Mouse (Mus musculus): ENCODE data around the gene Fancd2. TPM values are rescaled to one million over a fixed set of nuclear protein-coding genes. Genes with fewer than 3 reads are reported as not detected.

The Fancd2 gene
- polyA plus RNA-seq, 1 experiment from 2014 or later = 13.9 TPM

GRCm38 (mm10) chr6:113502801-113503200 lies 28.7 kb upstream of the Fancd2 start:
- no peaks in the 10 kb centered on the region for H3K36me3 ChIP-seq
- DNase-seq (ENCODE audit: low spot score) = no peak
- H3K4me1 ChIP-seq = peaks cover 11% of the 10 kb centered on the region
- H3K27me3 ChIP-seq (ENCODE audit: insufficient read depth, poor library complexity, severe bottlenecking) = peaks cover 45% of the 10 kb centered on the region
- no peak overlapping the region for H3K4me3 ChIP-seq
- no peaks in the 10 kb centered on the region for H3K9me3 ChIP-seq
- H3K27ac ChIP-seq = no peak overlapping the region
- WGBS = 74% methylated on average over 2 of the region's 2 CpGs

- DNase-seq (ENCODE audit: low spot score) = no peak
- Histone ChIP-seq H3K4me1 (peaks cover 13% of the 10 kb centered on the region), H3K4me3 (no peak overlapping the region), H3K36me3 (no peaks in the 10 kb centered on the region), H3K9me3 (no peaks in the 10 kb centered on the region), H3K27me3 (ENCODE audit: insufficient read depth, poor library complexity, severe bottlenecking) (peaks cover 26% of the 10 kb centered on the region), H3K27ac (no peak overlapping the region)
- WGBS = 76% methylated on average over 1 of the region's 1 CpGs
These were observed 25.8 kb upstream of the Fancd2 start for GRCm38 (mm10) chr6:113505689-113506088.

- Histone ChIP-seq H3K36me3 (peaks cover 6% of the 10 kb centered on the region; the same call in 1 of the 2 replicates), H3K9me3 (no peaks in the 10 kb centered on the region), H3K4me3 (no peak overlapping the region), H3K27me3 (ENCODE audit: insufficient read depth, poor library complexity, severe bottlenecking) (peaks cover 11% of the 10 kb centered on the region), H3K27ac (no peak overlapping the region), H3K4me1 (peaks cover 5% of the 10 kb centered on the region; the same call in 1 of the 2 replicates)
- DNase-seq (ENCODE audit: low spot score) = no peak
These were observed 24.4 kb upstream of the Fancd2 start for GRCm38 (mm10) chr6:113507130-113507529.

GRCm38 (mm10) chr6:113508272-113508946 lies 23.1 kb upstream of the Fancd2 start:
- DNase-seq (ENCODE audit: low spot score) = no peak

GRCm38 (mm10) chr6:113508947-113509280 lies 22.6 kb upstream of the Fancd2 start:
- no peak for DNase-seq (ENCODE audit: low spot score)
- Histone ChIP-seq H3K4me1 (peaks cover 5% of the 10 kb centered on the region; the same call in 1 of the 2 replicates), H3K4me3 (no peak overlapping the region), H3K9me3 (no peaks in the 10 kb centered on the region), H3K36me3 (peaks cover 24% of the 10 kb centered on the region), H3K27me3 (ENCODE audit: insufficient read depth, poor library complexity, severe bottlenecking) (no peaks in the 10 kb centered on the region), H3K27ac (no peak overlapping the region)
- 53% methylated on average over 5 of the region's 5 CpGs for WGBS

More at GRCm38 (mm10) chr6:113508272-113508946, 23.1 kb upstream of the Fancd2 start:
- Histone ChIP-seq H3K4me1 (peaks cover 5% of the 10 kb centered on the region; the same call in 1 of the 2 replicates), H3K36me3 (peaks cover 19% of the 10 kb centered on the region), H3K9me3 (no peaks in the 10 kb centered on the region), H3K27ac (no peak overlapping the region), H3K27me3 (ENCODE audit: insufficient read depth, poor library complexity, severe bottlenecking) (no peaks in the 10 kb centered on the region), H3K4me3 (no peak overlapping the region)
- 59% methylated on average over 7 of the region's 7 CpGs for WGBS

- WGBS = 93% methylated on average over 6 of the region's 6 CpGs
- H3K9me3 ChIP-seq = no peaks in the 10 kb centered on the region
- H3K27ac ChIP-seq = no peak overlapping the region
- DNase-seq (ENCODE audit: low spot score) = no peak
- H3K4me3 ChIP-seq = no peak overlapping the region
- 0 out of 2 replicates have a peak, but pooled peaks cover under 1% of the 10 kb centered on the region for H3K4me1 ChIP-seq
- H3K36me3 ChIP-seq = peaks cover 74% of the 10 kb centered on the region
- H3K27me3 ChIP-seq (ENCODE audit: insufficient read depth, poor library complexity, severe bottlenecking) = no peaks in the 10 kb centered on the region
These were observed 17.5 kb upstream of the Fancd2 start for GRCm38 (mm10) chr6:113513944-113514343.

- Histone ChIP-seq H3K27ac (no peak overlapping the region), H3K4me3 (no peak overlapping the region), H3K9me3 (no peaks in the 10 kb centered on the region), H3K36me3 (peaks cover 81% of the 10 kb centered on the region), H3K27me3 (ENCODE audit: insufficient read depth, poor library complexity, severe bottlenecking) (no peaks in the 10 kb centered on the region), H3K4me1 (no peaks in the 10 kb centered on the region)
- WGBS = 92% methylated on average over 3 of the region's 3 CpGs
- DNase-seq (ENCODE audit: low spot score) = no peak
These were observed 16.9 kb upstream of the Fancd2 start for GRCm38 (mm10) chr6:113514600-113514999.

- Histone ChIP-seq H3K27me3 (ENCODE audit: insufficient read depth, poor library complexity, severe bottlenecking) (no peaks in the 10 kb centered on the region), H3K36me3 (peaks cover 98% of the 10 kb centered on the region), H3K4me1 (no peaks in the 10 kb centered on the region), H3K4me3 (no peak overlapping the region), H3K9me3 (no peaks in the 10 kb centered on the region), H3K27ac (no peak overlapping the region)
- 91% methylated on average over 8 of the region's 8 CpGs for WGBS
- no peak for DNase-seq (ENCODE audit: low spot score)
These were observed 13.9 kb upstream of the Fancd2 start for GRCm38 (mm10) chr6:113517434-113518080.

- 78% methylated on average over 1 of the region's 1 CpGs for WGBS
- Histone ChIP-seq H3K4me1 (no peaks in the 10 kb centered on the region), H3K36me3 (peaks cover 73% of the 10 kb centered on the region), H3K27me3 (ENCODE audit: insufficient read depth, poor library complexity, severe bottlenecking) (no peaks in the 10 kb centered on the region), H3K4me3 (no peak overlapping the region), H3K27ac (no peak overlapping the region), H3K9me3 (no peaks in the 10 kb centered on the region)
- no peak for DNase-seq (ENCODE audit: low spot score)
These were observed 9.2 kb upstream of the Fancd2 start for GRCm38 (mm10) chr6:113522310-113522709.

- DNase-seq (ENCODE audit: low spot score) = no peak
- no peak overlapping the region for H3K27ac ChIP-seq
- H3K9me3 ChIP-seq = no peaks in the 10 kb centered on the region
- H3K36me3 ChIP-seq = peaks cover 67% of the 10 kb centered on the region
- H3K4me3 ChIP-seq = no peak overlapping the region
- 86% methylated on average over 8 of the region's 8 CpGs for WGBS
- no peaks in the 10 kb centered on the region for H3K4me1 ChIP-seq
- H3K27me3 ChIP-seq (ENCODE audit: insufficient read depth, poor library complexity, severe bottlenecking) = no peaks in the 10 kb centered on the region
These were observed 8.1 kb upstream of the Fancd2 start for GRCm38 (mm10) chr6:113523420-113523819.

GRCm38 (mm10) chr6:113531840-113532404 lies 440 bp downstream of the Fancd2 start:
- peaks cover 13% of the 10 kb centered on the region for H3K4me1 ChIP-seq
- peak overlapping the region; percentile 87 for H3K4me3 ChIP-seq
- H3K36me3 ChIP-seq = peaks cover 22% of the 10 kb centered on the region; the same call in 1 of the 2 replicates
- no peaks in the 10 kb centered on the region for H3K9me3 ChIP-seq
- peak overlapping the region; percentile 93 for H3K27ac ChIP-seq
- H3K27me3 ChIP-seq (ENCODE audit: insufficient read depth, poor library complexity, severe bottlenecking) = no peaks in the 10 kb centered on the region
- no peak for DNase-seq (ENCODE audit: low spot score)
- 8% methylated on average over 7 of the region's 7 CpGs for WGBS

- DNase-seq (ENCODE audit: low spot score) = no peak
- Histone ChIP-seq H3K36me3 (peaks cover 26% of the 10 kb centered on the region; the same call in 1 of the 2 replicates), H3K4me3 (no peak overlapping the region), H3K27ac (no peak overlapping the region), H3K4me1 (peaks cover 13% of the 10 kb centered on the region), H3K9me3 (no peaks in the 10 kb centered on the region), H3K27me3 (ENCODE audit: insufficient read depth, poor library complexity, severe bottlenecking) (no peaks in the 10 kb centered on the region)
- WGBS = 83% methylated on average over 7 of the region's 7 CpGs
These were observed 3.4 kb downstream of the Fancd2 start for GRCm38 (mm10) chr6:113534886-113535285.

- H3K4me1 ChIP-seq = no peaks in the 10 kb centered on the region
- no peak overlapping the region for H3K27ac ChIP-seq
- H3K36me3 ChIP-seq = peaks cover 40% of the 10 kb centered on the region
- WGBS = 82% methylated on average over 6 of the region's 6 CpGs
- H3K9me3 ChIP-seq = no peaks in the 10 kb centered on the region
- no peak overlapping the region for H3K4me3 ChIP-seq
- no peaks in the 10 kb centered on the region for H3K27me3 ChIP-seq (ENCODE audit: insufficient read depth, poor library complexity, severe bottlenecking)
- DNase-seq (ENCODE audit: low spot score) = no peak
These were observed 10.1 kb downstream of the Fancd2 start for GRCm38 (mm10) chr6:113541610-113542009.
